In the genomic region with DNA sequence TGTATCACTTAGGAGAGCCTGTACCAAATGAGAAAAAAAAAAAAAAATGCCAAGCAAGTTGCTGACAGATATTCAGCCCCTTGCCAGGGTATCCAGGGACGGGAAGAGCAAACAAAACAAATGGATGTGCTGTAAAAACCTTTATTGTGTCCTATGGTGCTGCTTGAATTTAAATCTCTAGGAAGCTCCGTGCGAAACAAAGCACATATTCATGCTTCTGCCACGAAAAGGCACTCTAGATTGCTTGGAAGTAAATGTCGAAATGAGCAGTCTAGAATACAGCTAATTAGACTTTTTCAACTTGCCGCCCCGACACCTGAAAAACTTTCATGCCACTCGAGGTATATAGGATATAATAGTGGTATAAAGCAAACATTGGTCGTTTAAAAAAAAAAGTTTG, we compare ENCODE assay signal across 9 mouse cellular contexts. TPM values are rescaled to one million over a fixed set of nuclear protein-coding genes. Genes with fewer than 3 reads are reported as not detected.
DNase-seq lines count a peak whose midpoint lies in the region; ATAC-seq and TF ChIP-seq lines count a peak whose summit lies in the region.
"Had no signal": no experiment of that assay in that cellular context is flagged by ENCODE, and none has a peak within 500 bp of the region (broad histone marks: within the 10 kb centered on the region; RNA-seq: fewer than 3 reads in every experiment).

No protein-coding gene starts in this region.

- 1% methylated on average over 9 of the region's 9 CpGs for WGBS in heart, embryonic 13.5 days
- WGBS in forebrain, embryonic 13.5 days = 1% methylated on average over 9 of the region's 9 CpGs
- 5% methylated on average over 9 of the region's 9 CpGs for WGBS in liver, embryonic 15.5 days (ENCODE audit: insufficient replicate concordance)

- no peaks in the 10 kb centered on the region for H3K36me3 ChIP-seq in heart, embryonic 13.5 days
- no peaks in the 10 kb centered on the region for H3K36me3 ChIP-seq in ES-Bruce4 (ENCODE audit: control insufficient read depth, insufficient read depth, low read length, poor library complexity, severe bottlenecking)
- no peaks in the 10 kb centered on the region for H3K36me3 ChIP-seq in forebrain, embryonic 13.5 days (ENCODE audit: poor library complexity, severe bottlenecking)
- H3K36me3 ChIP-seq in liver, embryonic 15.5 days (replicated peaks) = peaks cover 4% of the 10 kb centered on the region; the same call in 1 of the 2 replicates

- no peaks in the 10 kb centered on the region for H3K9me3 ChIP-seq in heart, embryonic 13.5 days
- H3K9me3 ChIP-seq in ES-Bruce4 (replicated peaks; ENCODE audit: control insufficient read depth, insufficient read depth, low read length, poor library complexity, severe bottlenecking) = no peaks in the 10 kb centered on the region
- H3K9me3 ChIP-seq in forebrain, embryonic 13.5 days (replicated peaks) = no peaks in the 10 kb centered on the region
- no peaks in the 10 kb centered on the region for H3K9me3 ChIP-seq in liver, embryonic 15.5 days (replicated peaks)

- no peak for TF ChIP-seq POLR2A in ES-Bruce4 (IDR thresholded peaks at IDR 0.05; ENCODE audit: insufficient read depth, low read length)

- DNase-seq in heart, postnatal 4 days = no peak
- DNase-seq in gastrocnemius, postnatal 14 days = no peak
- no peak for DNase-seq in c-Kit-positive CD71-positive TER-119-positive erythroid progenitor cells, embryonic 14.5 days (ENCODE audit: low spot score)

- peak overlapping the region; percentile 98 for H3K4me3 ChIP-seq in heart, embryonic 13.5 days
- H3K4me3 ChIP-seq in ES-Bruce4 (ENCODE audit: low read depth, low read length) = peak overlapping the region; percentile 83
- H3K4me3 ChIP-seq in forebrain, embryonic 13.5 days = peak overlapping the region; percentile 82
- H3K4me3 ChIP-seq in liver, embryonic 15.5 days (replicated peaks) = peak overlapping the region; percentile 97

- ATAC-seq in heart, embryonic 13.5 days (ENCODE audit: extremely low read depth, insufficient number of reproducible peaks, low FRiP score, low TSS enrichment) = no peak
- no peak for ATAC-seq in forebrain, embryonic 13.5 days
- ATAC-seq in liver, embryonic 15.5 days (ENCODE audit: insufficient read depth) = no peak
- ATAC-seq in cerebellum, adult (ENCODE audit: insufficient number of reproducible peaks, low FRiP score, low TSS enrichment) = no peak

- peak overlapping the region; percentile 86 for H3K4me2 ChIP-seq in heart, embryonic 13.5 days
- H3K4me2 ChIP-seq in forebrain, embryonic 13.5 days = peak overlapping the region; percentile 71
- peak overlapping the region; percentile 82 for H3K4me2 ChIP-seq in liver, embryonic 15.5 days

- peak overlapping the region; percentile 100 for H3K9ac ChIP-seq in heart, embryonic 13.5 days
- H3K9ac ChIP-seq in ES-Bruce4 (ENCODE audit: low read depth, poor library complexity, severe bottlenecking) = peak overlapping the region; percentile 99
- H3K9ac ChIP-seq in forebrain, embryonic 13.5 days = peak overlapping the region; percentile 99
- peak overlapping the region; percentile 98 for H3K9ac ChIP-seq in liver, embryonic 15.5 days

- intact Hi-C loops in gastrocnemius, postnatal 14 days (cut with DNase I; ENCODE audit: low total_unique reads) = loop anchor here (10.0 kb wide), 1 partner anchor 170 kb away; a partner anchor contains a TSS

- H3K4me1 ChIP-seq in heart, embryonic 13.5 days = peaks cover 27% of the 10 kb centered on the region
- H3K4me1 ChIP-seq in ES-Bruce4 (ENCODE audit: control insufficient read depth, insufficient read depth, low read length) = no peaks in the 10 kb centered on the region
- peaks cover 29% of the 10 kb centered on the region for H3K4me1 ChIP-seq in forebrain, embryonic 13.5 days
- peaks cover 30% of the 10 kb centered on the region for H3K4me1 ChIP-seq in liver, embryonic 15.5 days (replicated peaks)

- peak overlapping the region; percentile 100 for H3K27ac ChIP-seq in heart, embryonic 13.5 days (replicated peaks)
- peak overlapping the region; percentile 100 for H3K27ac ChIP-seq in ES-Bruce4 (ENCODE audit: insufficient read depth, low read length)
- peak overlapping the region; percentile 99 for H3K27ac ChIP-seq in forebrain, embryonic 13.5 days
- peak overlapping the region; percentile 98 for H3K27ac ChIP-seq in liver, embryonic 15.5 days (replicated peaks)

- H3K27me3 ChIP-seq in heart, embryonic 13.5 days (replicated peaks) = no peaks in the 10 kb centered on the region
- H3K27me3 ChIP-seq in ES-Bruce4 (ENCODE audit: control insufficient read depth, insufficient read depth, low read length, poor library complexity, severe bottlenecking) = no peaks in the 10 kb centered on the region; the same call in 1 of the 2 replicates
- no peaks in the 10 kb centered on the region for H3K27me3 ChIP-seq in forebrain, embryonic 13.5 days
- 0 out of 2 replicates have a peak, but pooled peaks cover 3% of the 10 kb centered on the region for H3K27me3 ChIP-seq in liver, embryonic 15.5 days
- H3K27me3 ChIP-seq: Patski had no signal

- no peak for TF ChIP-seq EP300 in ES-Bruce4 (IDR thresholded peaks at IDR 0.05; ENCODE audit: insufficient read depth, low read depth, low read length)

- TF ChIP-seq CTCF in ES-Bruce4 (IDR thresholded peaks at IDR 0.05; ENCODE audit: low read depth, low read length) = no peak

RNA-seq across cellular contexts. Expression of a gene that starts 1.1 kb away (rescaled TPM):
- polyA plus RNA-seq in heart, embryonic 13.5 days (2015; fragmentation: Nextera tagmentation; extraction: Ambion mirVana) = 132 and 153 TPM in 2 replicates
- 100 to 1,000 TPM; 109 to 111 TPM for total RNA-seq in heart, postnatal 4 days (2021)
- 301 and 311 TPM in 2 replicates for polyA plus RNA-seq in ES-Bruce4 (2011; ENCODE audit: insufficient read depth, insufficient read length, low read depth, missing spikeins)
- 221 and 223 TPM in 2 replicates for polyA plus RNA-seq in forebrain, embryonic 13.5 days (2015; fragmentation: Nextera tagmentation; extraction: Ambion mirVana)
- 57.9 and 63.9 TPM in 2 replicates for polyA plus RNA-seq in liver, embryonic 15.5 days (2015; fragmentation: Nextera tagmentation; extraction: Ambion mirVana)
- total RNA-seq in gastrocnemius, postnatal 14 days (2021) = 100 to 1,000 TPM; 121 to 126 TPM

RNA-seq across cellular contexts. Expression of a gene that starts 27.5 kb away (rescaled TPM):
- 0.10 TPM in 1 of 2 replicates, not detected in the other for polyA plus RNA-seq in heart, embryonic 13.5 days (2015; fragmentation: Nextera tagmentation; extraction: Ambion mirVana)
- under 1 TPM; 0.14 to 0.47 TPM for total RNA-seq in heart, postnatal 4 days (2021)
- not detected in 2 replicates for polyA plus RNA-seq in ES-Bruce4 (2011; ENCODE audit: insufficient read depth, insufficient read length, low read depth, missing spikeins)
- polyA plus RNA-seq in forebrain, embryonic 13.5 days (2015; fragmentation: Nextera tagmentation; extraction: Ambion mirVana) = 0.09 and 0.16 TPM in 2 replicates
- polyA plus RNA-seq in liver, embryonic 15.5 days (2015; fragmentation: Nextera tagmentation; extraction: Ambion mirVana) = not detected in 2 replicates
- not detected for total RNA-seq in gastrocnemius, postnatal 14 days (2021)
- polyA plus RNA-seq: Patski had no signal
